Mouse (Mus musculus): ENCODE measurements at regions not wholly inside any gene's neighbourhood (a gene's known extent, or its start where the extent isn't known, plus 50 kb on each side); places are given as distances from the start of the nearest gene placed in this dataset.

DNA sequence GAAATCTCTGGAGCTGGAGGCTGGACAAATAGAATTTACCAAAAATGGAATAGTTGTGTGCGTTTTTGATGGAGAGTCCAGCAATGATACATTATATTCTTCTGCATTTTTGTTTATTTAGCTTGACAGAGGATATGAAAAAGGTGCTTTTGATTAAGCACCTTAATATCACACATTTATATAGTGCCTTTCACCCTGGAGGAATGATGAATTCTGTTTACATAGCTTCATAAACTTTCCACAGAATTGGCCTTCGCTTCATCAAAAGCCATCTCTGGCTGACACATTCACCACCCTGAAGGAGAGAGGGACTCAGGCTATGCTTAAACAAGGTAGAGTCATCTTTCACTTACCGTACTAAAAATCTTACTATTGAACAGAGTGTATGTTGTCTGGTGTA lies 208.0 kb upstream of the Chrm2 start:
- intact Hi-C loops (cut with DNase I) = no loop called here
- no peak for TF ChIP-seq CTCF (IDR thresholded peaks at IDR 0.05)
- no peak overlapping the region for H3K27ac ChIP-seq
- no peak for DNase-seq (ENCODE audit: extremely low spot score in 1 of 2, low spot score in 2 of 2)
- H3K4me3 ChIP-seq = no peak overlapping the region

DNA sequence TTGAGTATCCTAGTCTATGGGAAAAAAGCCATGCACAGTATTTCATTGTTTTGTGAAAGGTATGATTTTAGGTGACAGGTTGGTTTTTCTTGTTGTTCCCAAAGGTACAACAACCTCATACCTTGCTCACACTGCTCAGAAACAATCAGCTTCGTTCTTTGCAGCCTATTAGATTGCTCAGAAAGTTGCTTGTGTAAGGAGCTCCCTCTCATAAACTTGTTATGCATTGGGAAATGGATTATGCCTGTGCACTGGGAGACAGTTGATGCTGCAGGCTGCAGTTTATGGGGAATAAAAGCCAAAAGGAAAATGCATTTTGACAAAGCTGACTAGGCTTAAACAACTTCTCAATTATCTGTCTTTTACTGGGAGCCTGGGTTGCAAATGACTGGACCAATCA lies 205.2 kb upstream of the Chrm2 start:
- H3K4me3 ChIP-seq = no peak overlapping the region
- H3K27ac ChIP-seq = no peak overlapping the region
- no peak for TF ChIP-seq CTCF (IDR thresholded peaks at IDR 0.05)
- no peak for DNase-seq (ENCODE audit: extremely low spot score in 1 of 2, low spot score in 2 of 2)
- intact Hi-C loops (cut with DNase I) = no loop called here

DNA sequence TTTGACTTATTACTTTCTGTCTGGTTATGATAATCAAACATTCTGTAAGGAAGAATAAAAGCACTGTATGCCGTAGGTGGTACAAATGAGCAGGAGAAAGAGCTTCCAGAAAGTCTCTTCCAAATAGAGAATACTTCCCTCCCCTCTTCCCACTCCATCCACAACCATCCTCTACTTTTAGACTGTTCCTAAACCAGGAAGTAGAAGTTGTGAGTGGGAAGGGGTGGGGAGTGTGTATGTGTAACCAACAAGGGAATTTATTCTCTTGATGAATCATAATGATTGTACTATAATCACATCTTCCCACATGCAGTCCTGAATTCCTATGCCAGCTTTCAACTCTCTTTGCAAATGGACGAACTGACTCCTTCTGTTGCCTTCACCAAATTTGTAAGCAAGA lies 181.2 kb upstream of the Chrm2 start:
- peak; percentile 11 to 14 for DNase-seq (ENCODE audit: extremely low spot score in 1 of 2, low spot score in 2 of 2)
- H3K27ac ChIP-seq = no peak overlapping the region
- TF ChIP-seq CTCF (IDR thresholded peaks at IDR 0.05) = no peak
- intact Hi-C loops (cut with DNase I) = loop anchor here (2.0 kb wide), 2 partner anchors 398 to 608 kb away; no protein-coding TSS in a partner anchor
- H3K4me3 ChIP-seq = no peak overlapping the region

DNA sequence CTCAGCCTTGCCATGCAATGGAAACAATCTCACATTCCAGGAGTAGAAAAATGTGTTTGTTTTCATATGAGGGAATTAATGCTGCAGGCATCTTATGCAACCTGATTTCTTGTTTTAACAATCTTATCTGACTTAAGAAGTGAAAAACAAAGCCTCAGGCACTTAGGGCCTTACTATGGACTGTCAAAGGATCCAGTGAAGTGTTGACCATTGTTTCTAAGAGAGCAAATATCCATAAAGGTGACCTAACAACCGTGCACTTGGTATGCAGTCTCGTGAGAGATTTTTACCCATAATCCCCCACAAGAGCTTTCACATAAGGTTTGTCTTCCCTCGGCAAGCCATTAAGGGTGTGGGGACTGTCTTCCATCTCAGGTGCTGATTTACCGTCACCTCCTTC lies 166.6 kb upstream of the Chrm2 start:
- no peak overlapping the region for H3K4me3 ChIP-seq
- intact Hi-C loops (cut with DNase I) = no loop called here
- DNase-seq (ENCODE audit: extremely low spot score in 1 of 2, low spot score in 2 of 2) = no peak
- TF ChIP-seq CTCF (IDR thresholded peaks at IDR 0.05) = no peak
- H3K27ac ChIP-seq = no peak overlapping the region

DNA sequence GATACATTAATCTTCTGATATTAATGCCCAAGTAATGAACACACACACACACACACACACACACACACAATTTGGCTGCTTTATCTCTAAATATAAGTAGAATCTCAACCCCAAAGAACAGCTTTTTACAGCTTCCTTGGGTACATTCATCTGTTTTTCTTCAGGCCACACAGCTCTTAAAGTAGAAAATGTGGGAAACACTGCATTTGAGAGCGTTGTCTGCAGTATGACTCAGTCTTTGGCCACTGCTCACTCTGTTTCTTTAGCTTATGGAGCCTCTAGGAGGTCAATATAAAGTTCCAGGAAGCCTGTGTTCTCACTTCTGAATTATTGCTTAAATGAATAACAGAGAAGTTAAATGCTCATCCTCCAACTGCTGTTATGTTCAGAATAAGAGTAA lies 153.4 kb upstream of the Chrm2 start:
- Histone ChIP-seq H3K27ac (no peak overlapping the region), H3K4me3 (no peak overlapping the region)
- intact Hi-C loops (cut with DNase I) = no loop called here
- DNase-seq (ENCODE audit: extremely low spot score in 1 of 2, low spot score in 2 of 2) = no peak
- no peak for TF ChIP-seq CTCF (IDR thresholded peaks at IDR 0.05)

DNA sequence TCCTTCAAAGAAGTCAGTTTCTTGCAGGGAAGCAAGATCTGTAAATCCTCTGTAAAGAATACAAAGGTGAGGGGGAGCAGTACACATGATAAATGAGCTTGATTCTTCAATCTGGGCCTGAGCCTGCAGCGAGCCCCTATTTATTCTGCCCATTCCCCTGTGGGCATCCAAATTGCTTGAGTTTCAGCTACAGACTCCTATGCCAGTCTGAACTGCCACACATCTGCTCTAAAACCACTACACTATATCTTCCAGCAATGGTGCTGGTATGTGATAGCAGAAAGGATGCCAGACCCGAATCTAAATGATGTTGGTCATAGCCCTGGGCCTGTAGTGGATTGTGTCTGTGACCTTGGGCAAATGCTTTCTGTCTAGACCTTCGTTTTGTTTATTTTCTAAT lies 140.9 kb upstream of the Chrm2 start:
- no peak for TF ChIP-seq CTCF (IDR thresholded peaks at IDR 0.05)
- H3K4me3 ChIP-seq = no peak overlapping the region
- no peak for DNase-seq (ENCODE audit: extremely low spot score in 1 of 2, low spot score in 2 of 2)
- intact Hi-C loops (cut with DNase I) = loop anchor here (10.0 kb wide), 1 partner anchor 862 kb away; no protein-coding TSS in a partner anchor
- H3K27ac ChIP-seq = no peak overlapping the region

DNA sequence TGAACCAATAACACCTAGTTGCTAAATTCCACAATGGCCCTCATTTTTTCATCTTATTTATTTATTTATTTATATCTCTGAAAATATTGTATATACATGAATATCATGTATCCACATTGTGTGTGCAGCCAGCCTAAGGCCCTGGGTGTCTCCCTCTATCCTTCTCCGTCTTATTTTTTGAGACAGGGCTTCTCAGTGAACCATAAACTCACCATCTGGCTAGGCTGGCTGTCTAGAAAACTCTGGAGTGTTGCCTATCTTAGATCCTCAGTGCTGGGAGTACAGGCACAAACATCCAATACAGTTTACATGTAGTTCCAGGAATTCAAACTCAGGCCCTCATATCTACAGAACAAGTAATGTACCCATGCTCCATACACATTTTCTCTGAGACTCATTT lies 139.7 kb upstream of the Chrm2 start:
- intact Hi-C loops (cut with DNase I) = loop anchor here (10.0 kb wide), 1 partner anchor 863 kb away; no protein-coding TSS in a partner anchor
- TF ChIP-seq CTCF (IDR thresholded peaks at IDR 0.05) = no peak
- no peak for DNase-seq (ENCODE audit: extremely low spot score in 1 of 2, low spot score in 2 of 2)

DNA sequence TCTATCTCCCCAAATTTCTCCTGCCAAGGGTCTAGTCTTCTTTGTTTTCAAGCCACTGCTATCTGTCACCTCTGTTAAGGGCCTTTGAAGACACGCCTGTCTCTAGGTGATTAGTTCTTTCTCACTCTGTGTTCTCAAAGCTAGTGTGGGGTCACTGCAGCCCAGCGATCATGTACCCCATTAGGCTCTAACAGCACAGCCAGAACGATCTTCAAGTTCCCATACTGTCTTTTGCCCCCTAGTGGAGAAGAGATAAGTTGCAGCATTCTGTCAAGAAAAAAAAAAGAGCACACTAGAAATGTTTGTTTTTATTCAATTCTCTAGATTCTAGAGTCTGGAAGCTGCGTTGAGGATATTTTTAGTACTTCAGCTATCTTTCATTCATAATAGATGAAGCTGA lies 138.8 kb upstream of the Chrm2 start:
- Histone ChIP-seq H3K4me3 (no peak overlapping the region), H3K27ac (no peak overlapping the region)
- intact Hi-C loops (cut with DNase I) = loop anchor here (10.0 kb wide), 1 partner anchor 864 kb away; no protein-coding TSS in a partner anchor
- peak; percentile 75 for TF ChIP-seq CTCF (IDR thresholded peaks at IDR 0.05)
- DNase-seq (ENCODE audit: extremely low spot score in 1 of 2, low spot score in 2 of 2) = no peak

More for the DNA sequence above, 139.7 kb upstream of the Chrm2 start:
- H3K4me3 ChIP-seq = no peak overlapping the region
- no peak overlapping the region for H3K27ac ChIP-seq

DNA sequence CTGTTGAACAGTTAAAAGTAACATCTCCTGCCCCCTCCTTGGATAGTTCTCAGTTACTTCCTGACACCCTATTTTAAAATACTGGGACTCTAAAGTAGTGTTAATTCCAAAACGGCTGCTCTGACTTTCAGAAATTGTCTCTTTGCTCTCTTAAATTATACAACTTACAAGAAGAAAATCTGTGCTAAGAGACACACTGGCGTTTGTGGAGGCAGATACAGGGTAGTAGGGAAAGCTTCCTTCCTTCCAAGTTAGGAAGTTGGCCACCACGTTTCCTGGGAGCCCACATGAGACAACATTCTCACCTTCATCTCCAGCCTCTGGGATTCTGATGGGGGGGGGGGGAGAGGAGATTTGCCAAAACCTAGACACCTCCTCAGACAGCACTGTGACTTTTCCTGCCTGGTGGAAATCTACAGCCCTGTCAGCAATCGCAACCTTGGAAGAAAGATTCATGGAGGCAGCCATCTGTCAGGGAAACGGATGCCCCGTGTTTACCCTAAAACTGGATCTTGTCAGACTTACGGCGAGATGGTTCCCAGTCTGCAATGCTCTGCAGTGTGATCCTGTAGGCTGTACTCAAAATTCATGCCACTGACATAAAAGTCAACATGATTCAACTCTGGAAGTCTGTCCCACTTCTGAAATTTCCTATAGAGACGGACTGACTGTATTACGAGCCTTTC lies 121.0 kb upstream of the Chrm2 start:
- H3K4me3 ChIP-seq = no peak overlapping the region
- H3K27ac ChIP-seq = no peak overlapping the region
- intact Hi-C loops (cut with DNase I) = loop anchor here (5.0 kb wide), 1 partner anchor 340 kb away; no protein-coding TSS in a partner anchor
- DNase-seq (ENCODE audit: extremely low spot score in 1 of 2, low spot score in 2 of 2) = no peak
- TF ChIP-seq CTCF (IDR thresholded peaks at IDR 0.05) = no peak

DNA sequence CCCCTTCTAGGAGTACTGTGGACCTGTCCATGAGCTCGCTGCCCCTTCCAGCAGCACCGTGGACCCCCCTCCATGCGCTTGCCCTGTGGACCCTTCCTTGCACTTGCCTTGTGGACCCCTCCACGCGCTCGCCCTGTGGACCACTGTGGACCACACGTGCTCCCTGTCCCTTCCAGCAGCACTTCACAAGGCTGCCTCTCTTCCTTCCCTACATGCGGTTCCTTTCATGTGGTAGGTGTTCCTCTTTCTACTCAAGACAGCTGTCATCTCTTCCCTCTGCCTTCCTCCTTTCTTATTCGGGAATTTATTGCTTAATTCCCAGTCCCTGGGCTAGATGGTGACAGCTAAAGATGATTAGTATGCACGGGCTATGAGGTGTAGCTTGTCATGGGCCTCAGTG lies 101.2 kb upstream of the Chrm2 start:
- no peak overlapping the region for H3K4me3 ChIP-seq
- H3K27ac ChIP-seq = no peak overlapping the region
- intact Hi-C loops (cut with DNase I) = no loop called here
- no peak for DNase-seq (ENCODE audit: extremely low spot score in 1 of 2, low spot score in 2 of 2)
- TF ChIP-seq CTCF (IDR thresholded peaks at IDR 0.05) = no peak

DNA sequence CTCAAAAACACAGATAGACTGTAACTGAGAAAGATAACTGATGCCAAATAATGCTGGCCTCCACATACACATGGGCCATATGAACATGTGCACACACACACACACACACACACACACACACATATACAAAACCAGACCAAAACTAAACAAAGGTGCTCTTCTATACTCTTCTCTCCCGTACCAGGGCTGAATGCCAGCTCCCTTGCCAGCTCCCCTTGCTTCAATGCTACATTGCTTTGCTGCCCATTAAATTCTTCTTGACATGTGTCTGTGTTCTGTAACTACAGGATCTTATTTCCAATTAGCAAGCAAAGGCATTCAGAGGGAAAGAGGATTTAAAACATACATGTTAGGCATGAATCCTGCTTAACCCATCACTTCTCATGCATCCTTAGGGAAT lies 74.3 kb upstream of the Chrm2 start:
- intact Hi-C loops (cut with DNase I) = no loop called here

More for the DNA sequence above, 74.3 kb upstream of the Chrm2 start:
- no peak for DNase-seq (ENCODE audit: extremely low spot score in 1 of 2, low spot score in 2 of 2)
- Histone ChIP-seq H3K4me3 (no peak overlapping the region), H3K27ac (no peak overlapping the region)
- TF ChIP-seq CTCF (IDR thresholded peaks at IDR 0.05) = no peak
